8 mouse cellular contexts compared by ENCODE assay signal in the genomic region with DNA sequence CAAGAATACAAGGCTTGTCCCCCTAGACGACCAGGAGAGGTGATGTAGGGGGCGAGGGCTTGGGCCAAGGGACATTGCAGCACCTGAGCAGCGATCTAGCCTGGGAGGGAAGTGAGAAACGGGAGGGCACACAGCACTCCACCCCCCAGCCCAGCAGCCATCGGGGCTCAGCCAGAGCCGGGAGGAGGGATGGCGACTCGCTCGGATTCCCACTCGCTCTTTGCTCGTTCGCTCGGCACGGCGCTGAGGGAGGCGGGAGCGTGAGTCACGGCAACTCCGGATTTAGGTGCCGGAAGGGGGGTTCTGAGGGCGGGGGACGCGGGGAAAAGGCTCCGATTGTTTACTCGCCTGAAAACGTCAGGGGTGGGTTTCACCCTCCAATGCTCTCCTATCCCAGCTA. TPM values are rescaled to one million over a fixed set of nuclear protein-coding genes. Genes with fewer than 3 reads are reported as not detected.
DNase-seq lines count a peak whose midpoint lies in the region; ATAC-seq and TF ChIP-seq lines count a peak whose summit lies in the region.

No protein-coding gene starts in this region.

- no peaks in the 10 kb centered on the region for H3K36me3 ChIP-seq in heart, embryonic 13.5 days
- no peaks in the 10 kb centered on the region for H3K36me3 ChIP-seq in ES-Bruce4 (ENCODE audit: control insufficient read depth, insufficient read depth, low read length, poor library complexity, severe bottlenecking)
- no peaks in the 10 kb centered on the region for H3K36me3 ChIP-seq in forebrain, embryonic 12.5 days (replicated peaks)
- H3K36me3 ChIP-seq in midbrain, embryonic 16.5 days (ENCODE audit: control insufficient read depth, insufficient read depth, low read length), result no peaks in the 10 kb centered on the region

- H3K9me3 ChIP-seq in heart, embryonic 13.5 days, result no peaks in the 10 kb centered on the region
- H3K9me3 ChIP-seq in ES-Bruce4 (replicated peaks; ENCODE audit: control insufficient read depth, insufficient read depth, low read length, poor library complexity, severe bottlenecking), result no peaks in the 10 kb centered on the region
- H3K9me3 ChIP-seq in forebrain, embryonic 12.5 days, result no peaks in the 10 kb centered on the region
- no peaks in the 10 kb centered on the region for H3K9me3 ChIP-seq in midbrain, embryonic 16.5 days (replicated peaks; ENCODE audit: control insufficient read depth, low read length, poor library complexity, severe bottlenecking)

- intact Hi-C loops in heart, postnatal 25 days (cut with DNase I), result no loop called here

- no peak for TF ChIP-seq EP300 in ES-Bruce4 (IDR thresholded peaks at IDR 0.05; ENCODE audit: insufficient read depth, low read depth, low read length)

- H3K9ac ChIP-seq in heart, embryonic 13.5 days, result peak overlapping the region; percentile 68
- 0 out of 2 replicates have a peak overlapping the region, but pooled peaks have one; percentile 10 for H3K9ac ChIP-seq in ES-Bruce4 (ENCODE audit: low read depth, poor library complexity, severe bottlenecking)
- H3K9ac ChIP-seq in forebrain, embryonic 12.5 days, result no peak overlapping the region
- H3K9ac ChIP-seq in midbrain, embryonic 16.5 days (ENCODE audit: low read depth, low read length), result no peak overlapping the region

- no peak overlapping the region for H3K27ac ChIP-seq in heart, embryonic 13.5 days (replicated peaks)
- H3K27ac ChIP-seq in ES-Bruce4 (ENCODE audit: insufficient read depth, low read length), result no peak overlapping the region
- no peak overlapping the region for H3K27ac ChIP-seq in forebrain, embryonic 12.5 days
- no peak overlapping the region for H3K27ac ChIP-seq in midbrain, embryonic 16.5 days (ENCODE audit: low read length)

- peak overlapping the region; percentile 86 for H3K4me2 ChIP-seq in heart, embryonic 13.5 days
- peak overlapping the region; percentile 31 for H3K4me2 ChIP-seq in forebrain, embryonic 12.5 days
- peak overlapping the region; percentile 24; the same call in 1 of the 2 replicates for H3K4me2 ChIP-seq in midbrain, embryonic 16.5 days (ENCODE audit: low read length)

- H3K27me3 ChIP-seq in heart, embryonic 13.5 days (replicated peaks), result peaks cover 56% of the 10 kb centered on the region
- peaks cover 5% of the 10 kb centered on the region for H3K27me3 ChIP-seq in ES-Bruce4 (ENCODE audit: control insufficient read depth, insufficient read depth, low read length, poor library complexity, severe bottlenecking)
- H3K27me3 ChIP-seq in forebrain, embryonic 12.5 days, result peaks cover 83% of the 10 kb centered on the region
- peaks cover 52% of the 10 kb centered on the region for H3K27me3 ChIP-seq in midbrain, embryonic 16.5 days (ENCODE audit: control insufficient read depth, insufficient read depth, low read depth, low read length)

- DNase-seq in heart, postnatal 25 days (ENCODE audit: low spot score), result no peak
- peak; percentile 53 to 60 for DNase-seq in kidney, postnatal 4 days
- no peak for DNase-seq in yolk sac, embryonic 10.5 days (ENCODE audit: low spot score)

- peaks cover 54% of the 10 kb centered on the region for H3K4me1 ChIP-seq in heart, embryonic 13.5 days
- no peaks in the 10 kb centered on the region for H3K4me1 ChIP-seq in ES-Bruce4 (ENCODE audit: control insufficient read depth, insufficient read depth, low read length)
- H3K4me1 ChIP-seq in forebrain, embryonic 12.5 days, result peaks cover 40% of the 10 kb centered on the region
- peaks cover 21% of the 10 kb centered on the region; the same call in 1 of the 2 replicates for H3K4me1 ChIP-seq in midbrain, embryonic 16.5 days (ENCODE audit: control insufficient read depth, insufficient read depth, low read length)

- WGBS in heart, embryonic 13.5 days, result under 1% methylated on average over 26 of the region's 26 CpGs
- WGBS in forebrain, embryonic 12.5 days, result 2% methylated on average over 26 of the region's 26 CpGs
- WGBS in midbrain, embryonic 16.5 days, result 1% methylated on average over 26 of the region's 26 CpGs

- no peak for TF ChIP-seq CTCF in ES-Bruce4 (IDR thresholded peaks at IDR 0.05; ENCODE audit: low read depth, low read length)

- no peak for TF ChIP-seq POLR2A in ES-Bruce4 (IDR thresholded peaks at IDR 0.05; ENCODE audit: insufficient read depth, low read length)

- no peak for ATAC-seq in heart, embryonic 13.5 days (ENCODE audit: extremely low read depth, insufficient number of reproducible peaks, low FRiP score, low TSS enrichment)
- no peak for ATAC-seq in forebrain, embryonic 12.5 days (ENCODE audit: low FRiP score)
- no peak for ATAC-seq in midbrain, embryonic 16.5 days
- no peak for ATAC-seq in inflammation-experienced regulatory T-cells, adult 6 months

- H3K4me3 ChIP-seq in heart, embryonic 13.5 days, result peak overlapping the region; percentile 64
- peak overlapping the region; percentile 12 for H3K4me3 ChIP-seq in ES-Bruce4 (ENCODE audit: low read depth, low read length)
- H3K4me3 ChIP-seq in forebrain, embryonic 12.5 days (replicated peaks), result peak overlapping the region; percentile 14; the same call in 1 of the 2 replicates
- H3K4me3 ChIP-seq in midbrain, embryonic 16.5 days (ENCODE audit: low read depth, low read length), result 0 out of 2 replicates have a peak overlapping the region, but pooled peaks have one; percentile 15

RNA-seq across cellular contexts. Expression of gene Pde4a, which starts 1.4 kb away (rescaled TPM):
- polyA plus RNA-seq in heart, embryonic 13.5 days (2015; fragmentation: Nextera tagmentation; extraction: Ambion mirVana), result 9.5 and 11.3 TPM in 2 replicates
- total RNA-seq in heart, postnatal 25 days (2021), result 10 to 100 TPM; 47.1 to 51.6 TPM
- polyA plus RNA-seq in ES-Bruce4 (2011; ENCODE audit: insufficient read depth, insufficient read length, low read depth, missing spikeins), result 9.5 and 10.4 TPM in 2 replicates
- 12.8 and 14.5 TPM in 2 replicates for polyA plus RNA-seq in forebrain, embryonic 12.5 days (2016; fragmentation: Nextera tagmentation; extraction: Ambion mirVana)
- polyA plus RNA-seq in midbrain, embryonic 16.5 days (2015; fragmentation: Nextera tagmentation; extraction: Ambion mirVana), result 44.2 and 49.3 TPM in 2 replicates
- polyA plus RNA-seq in inflammation-experienced regulatory T-cells, adult 6 months (2017; shearing (Covaris generic)), result 1 to 10 TPM in 1 of 3 experiments, under 1 TPM in 2; 0.54 to 1.3 (median 0.82) TPM

RNA-seq across cellular contexts. Expression of gene Cdc37, which starts 14.3 kb away (rescaled TPM):
- polyA plus RNA-seq in heart, embryonic 13.5 days (2015; fragmentation: Nextera tagmentation; extraction: Ambion mirVana), result 222 and 230 TPM in 2 replicates
- 100 to 1,000 TPM; 158 to 160 TPM for total RNA-seq in heart, postnatal 25 days (2021)
- 164 and 171 TPM in 2 replicates for polyA plus RNA-seq in ES-Bruce4 (2011; ENCODE audit: insufficient read depth, insufficient read length, low read depth, missing spikeins)
- 260 and 272 TPM in 2 replicates for polyA plus RNA-seq in forebrain, embryonic 12.5 days (2016; fragmentation: Nextera tagmentation; extraction: Ambion mirVana)
- 199 and 227 TPM in 2 replicates for polyA plus RNA-seq in midbrain, embryonic 16.5 days (2015; fragmentation: Nextera tagmentation; extraction: Ambion mirVana)
- 10 to 100 TPM; 84.2 to 97.0 (median 95.3) TPM for polyA plus RNA-seq in inflammation-experienced regulatory T-cells, adult 6 months (2017; shearing (Covaris generic))

RNA-seq across cellular contexts. Expression of gene Tyk2, which starts 33.0 kb away (rescaled TPM):
- 13.7 and 14.0 TPM in 2 replicates for polyA plus RNA-seq in heart, embryonic 13.5 days (2015; fragmentation: Nextera tagmentation; extraction: Ambion mirVana)
- total RNA-seq in heart, postnatal 25 days (2021), result 1 to 10 TPM; 8.5 to 8.6 TPM
- polyA plus RNA-seq in ES-Bruce4 (2011; ENCODE audit: insufficient read depth, insufficient read length, low read depth, missing spikeins), result 15.5 and 17.8 TPM in 2 replicates
- polyA plus RNA-seq in forebrain, embryonic 12.5 days (2016; fragmentation: Nextera tagmentation; extraction: Ambion mirVana), result 12.8 TPM in 2 replicates
- 9.7 and 9.9 TPM in 2 replicates for polyA plus RNA-seq in midbrain, embryonic 16.5 days (2015; fragmentation: Nextera tagmentation; extraction: Ambion mirVana)
- polyA plus RNA-seq in inflammation-experienced regulatory T-cells, adult 6 months (2017; shearing (Covaris generic)), result 10 to 100 TPM; 36.3 to 61.7 (median 57.7) TPM

Comparison
In these comparisons a context has a peak if more than half of its experiments do, and no peak if none do; other contexts are left out.
1. H3K4me2 ChIP-seq: peak in every context shown above with its lines; median percentile 86 in heart, embryonic 13.5 days; 31 in forebrain, embryonic 12.5 days; 24 in midbrain, embryonic 16.5 days.
2. H3K4me3 ChIP-seq: peak in every context shown above with its lines; median percentile 64 in heart, embryonic 13.5 days; 15 in midbrain, embryonic 16.5 days; 14 in forebrain, embryonic 12.5 days; 12 in ES-Bruce4.
3. H3K9ac ChIP-seq: peak in heart, embryonic 13.5 days (single experiment) and ES-Bruce4 (single experiment); none in forebrain, embryonic 12.5 days (single experiment) and midbrain, embryonic 16.5 days (single experiment).
4. DNase-seq: peak in kidney, postnatal 4 days (2 of 2); none in heart, postnatal 25 days (single experiment) and yolk sac, embryonic 10.5 days (single experiment).